ENCODE assay signal across 21 mouse cellular contexts in the genomic region with DNA sequence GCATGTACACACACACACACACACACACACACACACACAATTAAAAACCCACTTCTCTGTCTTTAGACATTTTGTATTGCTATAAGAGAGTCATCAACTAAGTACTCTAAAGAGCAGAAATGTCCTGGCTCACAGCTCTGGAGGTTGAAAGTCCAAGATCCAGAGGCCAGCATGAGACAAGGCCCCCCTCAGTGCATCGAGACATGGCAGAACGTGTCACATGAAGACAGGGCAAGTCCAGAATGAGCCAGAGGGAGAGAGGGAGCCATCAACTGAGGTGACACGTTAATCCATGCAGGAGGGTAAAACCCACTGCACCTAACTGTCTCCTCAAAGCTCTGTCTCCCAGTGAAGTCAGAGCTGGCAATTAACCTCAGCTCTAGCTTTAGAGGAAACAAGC. TPM values are rescaled to one million over a fixed set of nuclear protein-coding genes. Genes with fewer than 3 reads are reported as not detected.
A peak's percentile ranks its signal among the peaks of the same experiment; 100 is the strongest.
DNase-seq lines count a peak whose midpoint lies in the region; ATAC-seq and TF ChIP-seq lines count a peak whose summit lies in the region.
"Had no signal": no experiment of that assay in that cellular context is flagged by ENCODE, and none has a peak within 500 bp of the region (broad histone marks: within the 10 kb centered on the region; RNA-seq: fewer than 3 reads in every experiment).

No protein-coding gene starts in this region.

- no peaks in the 10 kb centered on the region for H3K9me3 ChIP-seq in kidney, embryonic 16.5 days (ENCODE audit: low read length)
- no peaks in the 10 kb centered on the region for H3K9me3 ChIP-seq in liver, embryonic 12.5 days (replicated peaks)
- H3K9me3 ChIP-seq: embryonic facial prominence, embryonic 15.5 days; forebrain, embryonic 10.5 days; heart, embryonic 13.5 days; hindbrain, embryonic 12.5 days had no signal

- no peak overlapping the region for H3K9ac ChIP-seq in heart, adult 2 months (ENCODE audit: low read depth, low read length)
- H3K9ac ChIP-seq in kidney, embryonic 16.5 days (replicated peaks; ENCODE audit: low read length): no peak overlapping the region
- 0 out of 2 replicates have a peak overlapping the region, but pooled peaks have one; percentile 1 for H3K9ac ChIP-seq in liver, adult 2 months (ENCODE audit: low read depth, low read length)
- no peak overlapping the region for H3K9ac ChIP-seq in liver, embryonic 12.5 days
- H3K9ac ChIP-seq: embryonic facial prominence, embryonic 15.5 days; heart, embryonic 13.5 days; hindbrain, embryonic 12.5 days had no signal

- no peaks in the 10 kb centered on the region for H3K36me3 ChIP-seq in heart, adult 2 months (ENCODE audit: control insufficient read depth, insufficient read depth, low read length)
- H3K36me3 ChIP-seq in kidney, embryonic 16.5 days (ENCODE audit: insufficient read depth, low read length): no peaks in the 10 kb centered on the region
- H3K36me3 ChIP-seq in liver, adult 2 months (ENCODE audit: control insufficient read depth, insufficient read depth, low read length): no peaks in the 10 kb centered on the region
- no peaks in the 10 kb centered on the region for H3K36me3 ChIP-seq in liver, embryonic 12.5 days
- H3K36me3 ChIP-seq: embryonic facial prominence, embryonic 15.5 days; forebrain, embryonic 10.5 days; heart, embryonic 13.5 days; hindbrain, embryonic 12.5 days had no signal

- peaks cover 11% of the 10 kb centered on the region for H3K4me1 ChIP-seq in heart, adult 2 months (ENCODE audit: control insufficient read depth, insufficient read depth, low read length)
- H3K4me1 ChIP-seq in kidney, embryonic 16.5 days (ENCODE audit: insufficient read depth, low read length): peaks cover 29% of the 10 kb centered on the region
- H3K4me1 ChIP-seq in liver, adult 2 months (ENCODE audit: control insufficient read depth, insufficient read depth, low read length): peaks cover 23% of the 10 kb centered on the region
- peaks cover 7% of the 10 kb centered on the region; the same call in 1 of the 2 replicates for H3K4me1 ChIP-seq in liver, embryonic 12.5 days

- H3K4me2 ChIP-seq in kidney, embryonic 16.5 days (replicated peaks; ENCODE audit: low read depth, low read length): no peak overlapping the region
- no peak overlapping the region for H3K4me2 ChIP-seq in liver, embryonic 12.5 days
- H3K4me2 ChIP-seq: embryonic facial prominence, embryonic 15.5 days; heart, embryonic 13.5 days; hindbrain, embryonic 12.5 days had no signal

- no peak for TF ChIP-seq CTCF in heart, adult 2 months (IDR thresholded peaks at IDR 0.05)
- TF ChIP-seq CTCF in liver, adult 2 months (IDR thresholded peaks at IDR 0.05; ENCODE audit: low read depth, low read length): no peak

- H3K4me3 ChIP-seq in heart, adult 2 months: no peak overlapping the region
- H3K4me3 ChIP-seq in kidney, embryonic 16.5 days (ENCODE audit: low read length): no peak overlapping the region
- no peak overlapping the region for H3K4me3 ChIP-seq in liver, adult 2 months (ENCODE audit: insufficient read depth, low read depth, low read length)
- H3K4me3 ChIP-seq in liver, embryonic 12.5 days: no peak overlapping the region
- H3K4me3 ChIP-seq: embryonic facial prominence, embryonic 15.5 days; erythroblast, embryonic 14.5 days; forebrain, embryonic 10.5 days; heart, embryonic 13.5 days; hindbrain, embryonic 12.5 days had no signal

- H3K27ac ChIP-seq in heart, adult 2 months: no peak overlapping the region
- no peak overlapping the region for H3K27ac ChIP-seq in kidney, embryonic 16.5 days (ENCODE audit: low read length)
- H3K27ac ChIP-seq in liver, adult 2 months (replicated peaks; ENCODE audit: insufficient read depth, low read depth, low read length): peak overlapping the region; percentile 89
- H3K27ac ChIP-seq in liver, embryonic 12.5 days: no peak overlapping the region
- H3K27ac ChIP-seq: embryonic facial prominence, embryonic 15.5 days; forebrain, embryonic 10.5 days; heart, embryonic 13.5 days; hindbrain, embryonic 12.5 days had no signal

- ATAC-seq in kidney, embryonic 16.5 days (ENCODE audit: low FRiP score, low TSS enrichment): no peak
- ATAC-seq in liver, embryonic 12.5 days: no peak
- ATAC-seq: forebrain, embryonic 14.5 days had no signal

- WGBS in heart, adult 2 months: 98% methylated on average over 3 of the region's 3 CpGs
- WGBS in kidney, embryonic 16.5 days: 79% methylated on average over 3 of the region's 3 CpGs
- 48% methylated on average over 3 of the region's 3 CpGs for WGBS in liver, adult 2 months
- WGBS in liver, embryonic 12.5 days (ENCODE audit: insufficient replicate concordance): 62% methylated on average over 3 of the region's 3 CpGs

- H3K79me2 ChIP-seq in heart, adult 2 months (replicated peaks; ENCODE audit: control insufficient read depth, insufficient read depth, low read length): no peaks in the 10 kb centered on the region
- H3K79me2 ChIP-seq in liver, adult 2 months (ENCODE audit: control insufficient read depth, insufficient read depth, low read length): no peaks in the 10 kb centered on the region

- TF ChIP-seq EP300 in heart, adult 2 months (IDR thresholded peaks at IDR 0.05; ENCODE audit: insufficient read depth, low read depth, low read length): no peak

- TF ChIP-seq POLR2A in heart, adult 2 months (IDR thresholded peaks at IDR 0.05; ENCODE audit: insufficient read depth, low read depth, low read length): no peak
- TF ChIP-seq POLR2A in liver, adult 2 months (IDR thresholded peaks at IDR 0.05; ENCODE audit: extremely low read depth, insufficient read depth, low read length): no peak

- H3K27me3 ChIP-seq in heart, adult 2 months (ENCODE audit: control insufficient read depth, insufficient read depth, low read length): no peaks in the 10 kb centered on the region
- no peaks in the 10 kb centered on the region for H3K27me3 ChIP-seq in kidney, embryonic 16.5 days (ENCODE audit: insufficient read depth, low read length)
- H3K27me3 ChIP-seq in liver, adult 2 months (ENCODE audit: control insufficient read depth, insufficient read depth, low read length): no peaks in the 10 kb centered on the region
- peaks cover 4% of the 10 kb centered on the region; the same call in 1 of the 2 replicates for H3K27me3 ChIP-seq in liver, embryonic 12.5 days (replicated peaks)
- H3K27me3 ChIP-seq: embryonic facial prominence, embryonic 15.5 days; heart, embryonic 13.5 days; hindbrain, embryonic 12.5 days had no signal

- DNase-seq in heart, adult 11 months: peak; percentile 90
- DNase-seq in heart, adult 2 months: no peak
- DNase-seq in kidney, adult 18-20 months: peak; percentile 51
- peak; percentile 57 for DNase-seq in liver, adult 2 months (ENCODE audit: extremely low read depth, low read depth, low spot score)
- DNase-seq in kidney, postnatal 36 days: peak; percentile 68 to 74
- DNase-seq in thymus, postnatal 4 days: no peak
- DNase-seq: adrenal gland, postnatal 10 days; cerebellum, adult 11 months; cerebellum, adult 8-10 months; cerebellum, postnatal 14 days; embryo, embryonic 11 days; gastrocnemius, postnatal 10 days; heart, postnatal 4 days had no signal

- intact Hi-C loops in heart, adult 2 months (cut with DNase I): no loop called here

RNA-seq across cellular contexts. Expression of gene Errfi1, which starts 56.7 kb away (rescaled TPM):
- 10 to 100 TPM; 22.1 to 44.1 TPM for total RNA-seq in heart, adult 2 months (2021)
- 21.3 and 22.5 TPM in 2 replicates for polyA plus RNA-seq in heart, adult 2 months (2012; rRNA removed)
- 32.8 and 33.4 TPM in 2 replicates for polyA plus RNA-seq in kidney, embryonic 16.5 days (2015; fragmentation: Nextera tagmentation; extraction: Ambion mirVana)
- 589 and 661 TPM in 2 replicates for total RNA-seq in liver, adult 2 months (2014; rRNA removed)
- 259 and 295 TPM in 2 replicates for polyA plus RNA-seq in liver, adult 2 months (2012; rRNA removed)
- 14.7 and 14.9 TPM in 2 replicates for polyA plus RNA-seq in liver, embryonic 12.5 days (2016; fragmentation: Nextera tagmentation; extraction: Ambion mirVana)
- polyA plus RNA-seq: erythroblast, embryonic 14.5 days had no signal

Comparison
In these comparisons a context has a peak if more than half of its experiments do, and no peak if none do; other contexts are left out.
1. DNase-seq: peak in heart, adult 11 months (single experiment), kidney, adult 18-20 months (single experiment), liver, adult 2 months (single experiment) and kidney, postnatal 36 days (2 of 2); none in heart, adult 2 months (0 of 2) and thymus, postnatal 4 days (single experiment).